Mouse (Mus musculus): Measurements from ENCODE around the gene Smoc2.

DNA sequence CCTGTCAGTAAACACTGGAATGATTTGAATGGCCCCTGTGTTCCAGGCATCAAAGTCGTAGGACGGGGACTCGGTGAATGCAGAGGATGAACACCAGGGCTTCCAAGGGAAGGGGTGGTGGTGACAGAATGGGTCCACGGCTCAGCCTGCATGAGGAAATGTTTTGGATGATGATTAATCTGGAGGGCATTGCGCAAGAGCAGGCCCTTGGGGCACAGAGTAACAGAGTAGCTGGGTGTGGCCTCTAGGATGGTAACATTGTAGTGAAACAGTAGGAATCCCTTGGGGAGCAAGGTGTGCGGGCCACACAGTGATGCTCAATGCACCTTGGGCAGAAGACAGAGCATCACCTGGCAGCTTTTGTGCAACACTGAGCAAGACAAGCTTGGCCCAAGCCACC is 92.3 kb downstream of the Smoc2 start:
- TF ChIP-seq CTCF (IDR thresholded peaks at IDR 0.05; ENCODE audit: control insufficient read depth, insufficient read depth, insufficient replicate concordance, low read depth, low read length) (no peak), POLR2A (IDR thresholded peaks at IDR 0.05; ENCODE audit: control insufficient read depth, low read depth, low read length) (no peak)

All from testis, adult 2 months (tissue).